Mouse (Mus musculus): ENCODE measurements around the gene P2rx4.
A peak's percentile ranks its signal among the peaks of the same experiment; 100 is the strongest.

P2rx4 gene

GRCm38 (mm10) chr5:122756680-122757079 is 49.3 kb downstream of the P2rx4 start:
- DNase-seq (ENCODE audit: low spot score in 2 of 2): no peak

DNA sequence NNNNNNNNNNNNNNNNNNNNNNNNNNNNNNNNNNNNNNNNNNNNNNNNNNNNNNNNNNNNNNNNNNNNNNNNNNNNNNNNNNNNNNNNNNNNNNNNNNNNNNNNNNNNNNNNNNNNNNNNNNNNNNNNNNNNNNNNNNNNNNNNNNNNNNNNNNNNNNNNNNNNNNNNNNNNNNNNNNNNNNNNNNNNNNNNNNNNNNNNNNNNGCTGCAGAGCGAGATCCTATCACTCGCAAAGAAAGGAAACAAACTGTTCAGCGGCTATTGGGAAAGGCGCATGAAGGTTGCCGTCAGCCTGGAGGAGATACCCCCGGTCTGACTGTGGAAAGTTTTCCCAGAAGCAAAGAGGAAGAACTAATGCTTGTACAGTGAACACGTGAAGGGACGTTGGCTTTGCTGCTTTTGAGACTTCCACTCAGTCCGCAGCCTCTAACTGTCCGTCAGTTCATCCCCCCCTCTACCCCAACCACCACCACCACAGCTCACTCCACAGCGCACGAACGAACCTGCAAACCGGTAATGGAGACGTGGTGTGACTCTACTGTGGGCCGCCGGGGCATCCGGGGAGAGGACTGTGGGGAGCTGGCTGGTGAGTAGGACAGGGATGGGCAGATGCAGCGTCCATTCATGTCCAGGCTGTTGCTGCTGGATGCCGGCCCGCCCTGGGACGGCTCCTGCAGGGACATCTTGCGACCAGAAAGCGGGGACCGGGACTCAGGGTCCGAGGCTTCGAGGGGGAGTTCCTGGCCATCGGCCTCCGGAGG is 56.1 kb downstream of the P2rx4 start:
- DNase-seq (ENCODE audit: low spot score in 2 of 2): no peak

GRCm38 (mm10) chr5:122764032-122764464 is 56.7 kb downstream of the P2rx4 start:
- peak in 1 of 2 experiments; percentile 32 for DNase-seq (ENCODE audit: low spot score in 2 of 2)

DNA sequence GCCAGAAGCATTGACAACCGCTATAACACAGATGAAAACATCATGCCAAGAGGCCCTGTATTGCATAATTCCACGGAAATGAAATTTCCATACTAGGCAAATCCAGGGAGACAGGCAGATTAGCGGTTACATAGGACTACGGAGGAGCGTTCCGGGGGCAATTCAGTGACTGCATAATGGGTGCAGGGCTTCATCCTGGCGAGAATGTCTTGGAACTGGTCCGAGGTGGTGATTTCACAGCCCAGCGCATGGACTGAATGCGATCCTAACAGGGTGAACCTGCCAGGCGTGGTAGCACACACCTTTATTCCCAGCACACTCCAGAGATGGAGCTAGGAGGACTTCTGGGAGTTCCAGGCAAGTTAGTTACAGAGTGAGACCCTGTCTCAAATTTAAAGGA is 59.9 kb downstream of the P2rx4 start:
- DNase-seq (ENCODE audit: low spot score in 2 of 2): no peak

GRCm38 (mm10) chr5:122769101-122769568 is 61.8 kb downstream of the P2rx4 start:
- peak in 1 of 2 experiments; percentile 31 for DNase-seq (ENCODE audit: low spot score in 2 of 2)

DNA sequence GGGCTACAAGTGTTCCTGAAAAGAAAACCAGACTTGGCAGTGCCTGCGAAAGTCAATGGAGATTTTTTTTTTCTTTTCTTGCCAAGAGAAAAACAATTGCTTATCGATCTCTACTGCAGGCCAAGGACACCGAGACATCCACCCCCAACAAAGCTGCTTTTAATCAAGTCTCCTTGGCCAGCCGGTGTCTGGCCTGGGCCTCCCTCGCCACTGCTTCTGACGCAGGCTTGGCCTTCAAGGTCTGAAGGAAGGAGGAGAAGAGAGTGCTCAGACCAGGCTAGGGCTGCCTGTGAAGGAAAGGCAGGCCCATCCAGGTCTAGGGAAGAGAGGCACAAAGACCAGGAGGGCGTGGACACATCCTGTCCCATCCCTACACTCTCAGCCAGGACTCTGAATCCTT is 63.0 kb downstream of the P2rx4 start:
- DNase-seq (ENCODE audit: low spot score in 2 of 2): no peak

- DNase-seq (ENCODE audit: low spot score in 2 of 2): peak in 1 of 2 experiments; percentile 21
Measured at GRCm38 (mm10) chr5:122770806-122771261, 63.5 kb downstream of the P2rx4 start.

- no peak for DNase-seq (ENCODE audit: low spot score in 2 of 2)
Measured at GRCm38 (mm10) chr5:122771428-122771827, 64.1 kb downstream of the P2rx4 start.

GRCm38 (mm10) chr5:122773756-122774155 is 66.4 kb downstream of the P2rx4 start:
- DNase-seq (ENCODE audit: low spot score in 2 of 2): no peak

DNA sequence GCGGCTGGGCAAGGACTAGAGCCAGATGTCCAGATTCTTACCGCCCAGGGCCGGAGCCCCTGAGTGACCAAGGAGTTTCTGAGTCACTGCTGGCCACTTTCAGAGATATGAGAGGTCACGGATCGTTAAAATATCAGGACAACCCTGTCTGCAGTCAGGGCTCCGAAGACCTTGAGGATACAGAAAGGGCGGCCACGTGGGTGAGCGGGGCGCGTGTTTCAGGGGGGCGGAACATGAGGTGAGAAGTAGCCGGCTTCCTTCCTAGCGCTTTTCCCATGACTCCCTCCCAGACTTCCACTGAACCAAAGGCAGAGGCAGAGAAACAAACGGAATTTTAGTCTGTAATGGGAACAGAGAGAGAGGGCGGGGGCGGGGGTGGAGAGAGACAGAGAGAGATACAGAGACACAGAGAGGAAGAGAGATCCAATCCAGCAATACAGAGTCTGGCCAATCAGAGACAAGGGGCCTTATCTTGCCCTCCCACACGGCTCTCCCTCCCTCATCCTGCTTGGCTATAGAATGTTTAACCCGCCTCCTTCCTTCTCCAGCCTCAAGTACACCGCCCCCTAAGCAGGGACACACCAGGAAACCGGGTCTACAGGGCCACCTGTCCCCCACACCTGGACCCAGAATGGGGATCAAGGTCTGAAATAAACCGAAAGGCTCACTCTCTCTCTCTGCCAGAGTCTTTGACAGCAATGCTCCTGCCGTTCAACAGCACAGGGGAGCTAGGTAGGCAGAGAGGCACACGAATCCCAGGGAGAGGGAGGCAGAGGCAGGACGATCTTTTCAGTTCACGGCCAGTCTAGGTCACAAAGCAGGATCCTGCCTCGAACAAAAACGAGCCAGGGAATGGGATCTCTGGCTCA is 67.6 kb downstream of the P2rx4 start:
- no peak for DNase-seq (ENCODE audit: low spot score in 2 of 2)

- DNase-seq (ENCODE audit: low spot score in 2 of 2): no peak
Measured at GRCm38 (mm10) chr5:122775646-122776286, 68.4 kb downstream of the P2rx4 start.

GRCm38 (mm10) chr5:122777322-122777721 is 70.0 kb downstream of the P2rx4 start:
- no peak for DNase-seq (ENCODE audit: low spot score in 2 of 2)

GRCm38 (mm10) chr5:122778231-122779226 is 71.2 kb downstream of the P2rx4 start:
- DNase-seq (ENCODE audit: low spot score in 2 of 2): peak; percentile 16 to 21
